Mouse (Mus musculus) duodenum, adult 2 months (tissue): ENCODE results near the gene Sept9. TPM values are rescaled to one million over a fixed set of nuclear protein-coding genes. Genes with fewer than 3 reads are reported as not detected.

Experiments
- polyA plus RNA-seq: library from polyadenylated mRNA; depleted of rRNA; stranded (reverse); fragments of >200 nt; gene quantifications from 2 replicates; pipeline ENCODE4 v1.2.3, GENCODE M21; 2012; ENCODE audit warnings: low replicate concordance; rRNA removed

The Sept9 gene
- 24.6 and 31.9 TPM in 2 replicates for polyA plus RNA-seq

GRCm38 (mm10) chr11:117199282-117200175, at the start of gene Sept9:
Gene Sept9 (plus strand): TSS chr11:117199661.

Other genes with a start within 250 kb of the Sept9 start
- 41.3 and 53.1 TPM in 2 replicates for gene Sec14l1, start 84.5 kb upstream of the Sept9 start, polyA plus RNA-seq